Mouse (Mus musculus) left cerebral cortex, adult 8-10 months (tissue): ENCODE measurements at regions not wholly inside any gene's neighbourhood (a gene's known extent, or its start where the extent isn't known, plus 50 kb on each side); places are given as distances from the start of the nearest gene placed in this dataset.
A peak's percentile ranks its signal among the peaks of the same experiment; 100 is the strongest.

Experiments
- DNase-seq, 2 experiments: peaks; one replicate each; pipeline ENCODE4 v3.0.0; 2022; ENCODE audit warnings: low spot score in 2 of 2

DNA sequence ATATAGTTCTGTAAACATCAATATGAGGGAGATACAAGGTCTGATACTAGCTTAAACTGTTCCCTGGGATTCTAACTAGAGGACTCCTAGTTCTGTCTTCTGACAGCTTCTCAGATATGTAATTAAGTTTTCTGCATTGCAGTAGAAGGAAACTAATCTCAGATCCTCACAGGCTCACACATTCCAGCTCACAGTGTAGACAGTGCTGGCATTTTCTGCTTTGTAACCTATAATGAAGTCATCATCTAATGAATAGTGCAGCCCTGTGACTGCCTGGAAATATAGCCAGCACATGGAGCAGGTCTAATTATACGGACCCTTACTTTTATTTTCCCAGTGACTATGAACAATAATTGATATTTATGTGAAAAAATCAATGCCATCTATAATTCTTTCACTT is 331.2 kb upstream of the Celf2 start:
- DNase-seq = no peak

DNA sequence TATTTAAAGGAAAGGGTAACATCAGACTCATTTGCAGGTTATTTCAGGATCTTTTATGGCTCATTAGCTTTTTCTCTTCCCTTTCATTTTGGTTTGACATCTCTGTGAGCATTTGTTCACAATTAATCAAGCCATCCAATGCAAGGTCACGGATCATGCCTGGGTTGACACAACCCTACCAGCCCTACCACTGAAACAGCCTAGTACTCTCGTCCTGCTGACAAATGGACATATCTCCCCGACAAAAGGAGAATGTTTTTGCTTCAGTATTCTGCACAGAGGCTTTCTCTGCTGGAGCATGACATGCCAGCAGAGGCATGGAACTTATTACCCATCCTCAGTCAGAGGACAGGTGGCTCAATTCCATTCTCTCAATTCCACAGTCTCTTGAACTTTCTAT is 328.5 kb upstream of the Celf2 start:
- DNase-seq = no peak

DNA sequence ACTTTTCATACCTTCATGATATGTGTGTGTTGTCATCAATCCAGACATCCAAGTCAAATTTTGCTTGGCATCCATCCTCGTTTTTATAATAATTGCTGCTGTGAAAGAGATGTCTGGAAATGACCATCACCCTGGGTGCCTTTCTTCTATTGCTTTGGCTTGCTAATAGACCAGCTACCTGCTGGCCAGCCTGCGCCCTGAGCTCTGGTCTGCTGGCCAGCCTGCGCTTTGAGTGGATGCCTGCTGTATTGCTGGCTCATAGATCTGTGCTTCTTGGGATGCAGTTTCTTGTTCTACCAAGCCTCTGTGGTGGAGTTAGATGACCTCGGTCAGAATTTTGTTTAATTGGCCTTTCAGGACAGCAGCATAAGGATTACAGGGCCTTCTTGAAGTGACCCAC is 321.9 kb upstream of the Celf2 start:
- no peak for DNase-seq

DNA sequence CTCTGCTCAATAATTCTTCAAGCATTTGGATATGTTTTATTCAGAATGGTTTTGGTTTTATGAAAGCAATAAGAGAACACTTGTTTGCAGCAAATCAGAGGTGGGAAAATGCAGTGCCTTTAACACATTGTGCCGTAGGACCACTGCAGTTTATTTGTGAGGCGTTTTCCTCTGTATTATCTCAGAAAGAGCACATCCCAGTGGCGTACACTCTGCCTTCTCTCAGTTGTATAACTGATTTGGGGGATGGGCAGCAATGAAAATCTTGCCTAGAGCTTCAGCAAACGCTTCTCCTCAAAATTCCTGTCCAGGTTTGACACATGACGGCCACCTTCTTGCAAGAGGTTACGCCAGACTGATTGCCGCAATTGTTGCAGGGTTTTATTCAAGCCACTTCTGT is 316.9 kb upstream of the Celf2 start:
- DNase-seq = peak in 1 of 2 experiments; percentile 18

DNA sequence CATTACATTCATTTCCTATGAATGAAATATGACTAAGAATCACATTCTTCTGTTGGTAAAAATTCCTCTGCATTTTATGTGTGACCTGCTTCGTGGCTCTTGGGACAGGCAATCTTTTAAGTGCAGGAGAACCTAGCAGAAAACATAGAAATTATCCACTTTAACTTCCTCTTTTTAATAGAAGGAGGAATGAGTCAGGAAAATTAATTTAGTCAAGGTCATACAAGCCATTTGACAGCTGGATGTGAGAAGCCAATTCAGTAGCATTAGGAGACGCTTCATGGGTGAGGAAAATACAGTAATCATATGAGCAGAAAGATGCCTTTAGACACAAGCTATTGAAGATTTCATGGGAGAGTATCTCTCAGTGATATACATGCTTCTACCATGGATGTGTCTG is 287.1 kb upstream of the Celf2 start:
- no peak for DNase-seq

DNA sequence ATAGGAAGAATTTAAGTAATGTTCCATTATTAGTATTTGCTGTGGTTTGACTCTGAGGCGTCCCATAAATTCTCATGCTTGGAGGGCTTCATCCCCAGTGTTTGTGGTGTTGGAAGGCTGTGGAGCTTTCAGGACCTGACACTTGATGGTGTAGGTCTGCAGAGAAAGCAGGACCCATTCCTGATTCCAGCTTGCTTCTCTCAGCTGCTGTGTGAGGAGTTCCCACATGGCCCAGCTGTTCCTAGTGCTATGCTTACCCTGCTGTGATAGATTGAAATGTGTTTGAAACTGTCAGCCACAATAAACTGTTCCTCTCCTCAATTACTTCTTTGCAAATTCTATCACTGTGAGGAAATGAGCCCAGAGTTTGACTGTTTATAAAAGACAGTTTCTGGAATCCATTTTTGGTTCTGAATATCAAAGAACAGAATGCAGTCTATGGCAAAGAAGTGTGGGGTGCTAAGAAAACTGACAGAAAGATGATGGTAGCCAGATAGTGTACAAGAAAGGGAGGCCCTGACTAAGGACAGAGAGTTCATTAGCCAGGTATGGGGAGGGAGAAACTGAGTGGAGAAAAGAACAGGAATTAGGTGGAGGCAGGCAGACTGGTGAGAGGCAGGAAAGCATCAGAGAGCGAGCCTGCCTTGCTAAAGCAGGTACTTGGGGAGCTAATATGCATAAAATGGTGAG is 283.2 kb upstream of the Celf2 start:
- DNase-seq = no peak

DNA sequence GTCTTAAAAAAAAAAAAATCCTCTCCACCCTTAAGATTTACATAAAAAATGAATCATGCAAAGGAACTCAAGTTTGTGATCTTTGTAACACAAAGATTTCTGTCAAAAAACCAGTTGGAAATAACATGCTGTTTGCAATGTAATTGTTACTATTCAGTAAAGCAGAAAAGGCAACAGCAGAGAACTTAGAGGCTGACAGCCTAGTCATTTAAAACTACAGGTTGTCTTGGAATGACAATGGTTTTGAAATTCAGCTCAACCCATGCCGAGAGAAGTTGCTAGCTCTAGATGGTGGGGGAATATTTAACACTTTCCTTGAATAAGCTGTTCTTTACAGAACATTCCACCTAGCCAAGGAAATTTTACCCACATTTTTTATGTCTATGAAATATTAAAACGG is 269.2 kb upstream of the Celf2 start:
- no peak for DNase-seq

DNA sequence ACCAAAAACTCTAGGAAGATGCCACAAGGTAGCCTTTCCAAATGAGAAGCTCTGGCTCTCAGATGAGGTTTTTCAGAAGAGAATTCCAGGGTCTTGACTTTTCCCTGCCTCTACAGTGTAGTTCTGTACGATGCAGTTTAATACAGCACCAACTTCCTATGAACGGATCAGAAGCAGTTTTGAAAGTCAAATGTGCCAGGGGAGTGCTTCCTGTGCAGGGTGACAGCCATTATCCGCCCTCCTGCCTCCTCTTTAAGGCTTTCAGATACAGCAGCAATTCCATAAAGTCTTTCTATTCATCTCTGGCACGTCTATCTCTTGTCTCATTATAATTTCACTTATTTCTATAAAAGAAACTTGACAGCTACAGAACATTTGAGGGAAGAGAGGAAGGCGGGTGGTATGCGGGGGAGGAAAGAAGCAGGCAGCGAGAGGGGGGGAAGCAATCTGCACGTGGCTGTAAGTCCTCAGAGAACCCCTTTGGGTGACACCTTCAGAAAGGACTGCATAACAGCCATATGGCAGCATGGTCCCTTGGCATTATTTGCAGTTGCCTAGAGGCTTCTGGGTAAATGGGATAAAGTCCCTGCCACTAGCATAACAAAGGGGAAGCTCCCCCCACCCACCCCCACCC is 224.9 kb upstream of the Celf2 start:
- DNase-seq = peak in 1 of 2 experiments; percentile 87

DNA sequence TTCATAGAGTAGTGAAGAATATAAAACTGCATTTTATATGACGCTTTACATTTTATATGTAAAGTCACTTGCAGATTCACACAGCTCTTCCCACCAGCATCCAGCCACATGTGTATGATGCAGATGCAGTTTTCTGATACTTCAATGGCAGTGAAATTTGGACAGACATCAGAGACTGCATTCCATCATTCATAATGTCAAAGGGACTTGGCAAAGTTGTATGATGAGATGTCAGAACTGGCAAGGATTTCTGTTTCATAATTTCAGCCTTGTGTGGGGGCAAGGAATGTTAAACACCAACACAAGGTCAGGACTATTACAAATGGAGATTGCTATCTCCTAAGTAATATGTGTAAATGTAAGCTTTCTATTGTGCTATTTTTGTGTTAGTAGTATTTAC is 221.6 kb upstream of the Celf2 start:
- no peak for DNase-seq

DNA sequence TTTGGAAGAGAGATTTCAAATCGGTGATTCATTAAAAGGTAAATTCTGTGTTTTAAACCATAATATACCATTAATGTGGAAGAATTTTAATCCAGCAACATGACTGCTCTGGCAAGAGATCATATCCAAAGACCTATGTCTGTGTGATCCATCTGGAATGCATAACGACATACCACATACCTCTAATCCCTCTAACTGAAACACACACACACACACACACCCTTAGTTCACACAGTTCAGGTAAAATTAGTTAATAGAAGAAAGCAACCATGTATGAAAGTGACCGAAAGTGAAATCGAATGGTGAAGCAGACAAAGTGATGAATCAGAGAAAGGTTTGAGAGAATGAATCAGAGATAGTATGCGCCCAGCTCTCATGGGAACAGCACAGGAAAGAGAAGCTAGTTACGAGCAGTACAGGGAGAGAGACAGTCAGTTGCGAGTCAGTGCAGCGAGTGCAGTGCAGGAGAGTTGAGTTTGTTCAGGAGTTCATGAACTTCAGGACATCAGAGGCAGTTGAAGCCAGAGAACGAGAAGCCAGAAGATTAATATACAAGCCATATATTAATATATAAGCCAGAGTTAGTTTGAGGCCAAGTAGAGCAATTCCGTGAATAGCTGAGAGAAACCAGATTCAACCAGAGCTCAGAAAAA is 213.0 kb upstream of the Celf2 start:
- no peak for DNase-seq

DNA sequence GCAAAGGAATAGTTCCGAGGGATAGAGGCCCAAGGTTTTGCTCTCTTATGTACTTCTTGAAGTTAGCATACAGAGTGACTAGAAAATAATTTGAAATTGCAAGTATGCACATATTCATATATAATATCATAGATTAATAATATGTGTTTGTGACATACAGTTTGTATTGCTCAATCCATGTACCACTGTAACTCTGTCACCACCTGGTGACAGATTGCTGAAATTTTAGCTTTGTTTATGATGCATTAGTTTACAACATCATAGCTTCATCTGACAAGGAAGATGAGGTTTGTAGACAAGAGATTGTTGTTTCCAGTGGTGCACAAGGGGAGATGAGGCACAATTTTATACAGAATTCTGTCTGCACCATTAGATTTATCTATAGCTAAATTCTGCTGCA is 201.7 kb upstream of the Celf2 start:
- no peak for DNase-seq

DNA sequence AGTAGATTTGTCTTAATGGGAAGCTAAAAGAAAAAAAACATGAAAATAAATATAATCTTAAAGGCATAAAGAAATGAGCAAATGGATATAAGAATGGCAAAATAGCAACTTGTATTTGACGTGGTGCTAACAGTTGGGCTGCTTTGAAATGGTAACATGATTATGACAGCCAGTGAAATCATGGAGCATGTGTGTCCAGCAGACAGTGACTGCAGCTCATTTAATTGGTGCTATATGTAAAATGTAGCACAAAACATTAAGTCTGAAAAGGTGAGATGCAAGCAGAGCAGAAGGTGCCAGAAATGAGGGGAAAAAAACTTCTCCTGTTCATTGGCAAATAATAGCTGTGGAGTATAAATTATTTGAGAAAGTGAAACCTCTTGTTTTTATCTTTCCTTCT is 201.1 kb upstream of the Celf2 start:
- DNase-seq = no peak

DNA sequence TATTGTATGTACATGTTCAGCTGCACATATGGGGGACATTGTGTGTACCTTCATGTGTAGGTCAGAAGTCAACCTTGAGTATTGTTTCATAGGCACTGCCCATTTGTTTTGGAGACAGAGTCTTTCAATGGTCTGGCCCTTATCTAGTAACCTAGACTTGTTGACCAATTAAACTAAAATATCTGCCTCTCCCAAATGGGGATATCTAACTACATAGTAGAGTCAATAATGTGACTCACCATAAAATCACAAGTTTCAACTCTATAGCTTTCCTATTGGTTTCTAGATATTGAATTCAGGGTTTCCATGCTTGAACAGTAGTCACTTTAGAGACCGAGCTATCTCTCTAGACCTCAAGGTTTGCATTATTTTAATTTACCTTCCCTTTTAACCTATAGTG is 174.0 kb upstream of the Celf2 start:
- no peak for DNase-seq

DNA sequence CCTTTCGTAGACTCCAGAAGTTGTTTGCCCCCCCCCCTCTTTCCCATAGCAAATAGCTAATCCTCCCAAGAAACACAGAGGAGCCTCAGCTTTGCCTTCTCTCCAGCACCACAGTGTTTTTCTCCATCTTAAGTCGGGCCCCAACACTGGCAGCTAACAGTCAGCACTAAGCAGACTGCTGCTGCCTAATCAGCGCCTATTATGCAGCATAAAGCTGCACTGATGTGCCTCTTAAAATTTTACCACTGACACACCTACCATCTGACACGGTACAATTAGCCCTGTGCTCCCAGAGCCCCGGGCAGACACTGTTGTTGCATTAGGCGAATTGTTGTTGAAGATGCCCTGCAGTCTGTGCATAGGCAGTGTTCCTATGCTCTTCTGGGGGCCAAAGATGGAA is 131.5 kb upstream of the Celf2 start:
- no peak for DNase-seq

DNA sequence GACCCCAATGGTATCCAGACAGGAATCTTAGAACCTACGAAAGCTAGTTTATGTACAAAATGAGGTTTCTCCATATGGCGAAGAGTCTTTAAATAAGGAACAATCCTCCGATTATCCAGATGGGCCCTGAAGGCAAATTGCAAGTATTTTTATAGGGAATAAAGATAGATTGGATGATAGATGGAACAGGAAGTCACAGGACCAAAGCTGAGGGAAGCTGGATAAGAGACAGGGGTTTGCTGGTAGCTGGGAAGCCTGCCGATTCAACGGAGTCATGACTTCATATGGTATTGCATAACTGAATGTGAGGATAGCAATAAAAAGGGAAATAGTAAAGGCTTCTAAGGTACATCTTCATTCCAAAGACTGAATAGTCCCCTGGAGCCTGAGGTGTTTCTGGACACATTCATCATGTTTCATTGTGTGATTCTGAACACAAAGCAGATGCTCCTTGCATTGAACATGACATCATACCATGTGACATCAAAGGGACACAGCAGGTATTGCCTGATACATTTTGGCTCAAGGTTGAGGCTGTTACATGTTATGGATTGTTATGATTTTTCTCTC is 113.4 kb upstream of the Celf2 start:
- peak in 1 of 2 experiments; percentile 44 for DNase-seq

DNA sequence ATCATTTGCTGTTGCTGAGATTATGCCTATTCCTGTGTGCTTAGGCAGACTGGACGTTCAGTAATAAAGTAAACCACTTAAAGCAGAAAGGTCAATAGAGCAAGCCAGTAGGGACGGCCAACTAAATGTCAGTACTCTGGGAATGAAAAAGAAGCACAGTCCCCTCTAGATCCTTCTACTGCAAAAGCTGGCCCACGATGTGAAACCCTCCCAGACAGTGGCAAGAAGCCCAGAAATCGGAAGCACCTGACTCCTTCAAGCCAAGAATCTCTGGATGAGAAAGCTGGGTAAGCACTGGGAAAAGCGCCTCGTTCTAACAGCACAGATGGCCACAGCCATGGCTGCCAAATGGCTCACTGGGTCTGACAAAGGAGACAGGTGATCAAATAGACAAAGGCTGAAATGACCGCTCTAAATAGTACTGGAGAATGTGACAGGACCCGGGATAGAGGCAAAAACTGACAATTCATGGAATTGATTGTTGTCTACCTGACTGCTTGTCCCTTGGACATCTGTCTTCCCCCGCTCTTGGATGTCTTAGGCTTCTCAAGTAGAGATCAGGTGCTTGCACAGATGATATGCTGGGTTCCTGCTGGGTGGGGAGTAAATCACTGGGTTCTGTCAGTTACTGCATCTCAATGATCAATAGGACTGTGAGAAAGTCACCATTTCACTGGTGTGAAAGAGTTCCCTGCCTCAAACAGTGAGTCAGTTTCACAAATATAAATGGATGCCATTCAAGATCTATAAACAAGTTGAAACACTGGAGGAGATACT is 110.7 kb upstream of the Celf2 start:
- peak; percentile 36 to 82 for DNase-seq

DNA sequence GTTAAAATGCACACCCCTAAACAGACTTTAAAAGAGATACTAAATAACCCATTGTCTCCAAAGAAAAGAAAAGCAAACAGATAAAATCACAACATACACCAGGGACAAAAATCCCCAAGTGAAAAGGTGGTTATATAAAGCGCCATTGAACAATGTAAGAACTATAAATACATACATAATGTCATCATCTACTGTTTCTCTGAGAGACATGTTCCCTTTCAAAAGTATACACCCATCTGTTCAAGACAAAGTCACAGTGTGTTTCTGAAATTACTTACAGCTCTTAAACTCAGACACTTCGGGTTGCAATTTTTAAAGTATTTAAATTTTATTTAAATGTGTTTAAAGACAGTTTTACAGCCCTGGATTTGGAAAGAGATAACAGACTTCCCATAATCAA is 68.8 kb upstream of the Celf2 start:
- no peak for DNase-seq
